Mouse (Mus musculus): ENCODE results near the gene Rasgrp2.

DNA sequence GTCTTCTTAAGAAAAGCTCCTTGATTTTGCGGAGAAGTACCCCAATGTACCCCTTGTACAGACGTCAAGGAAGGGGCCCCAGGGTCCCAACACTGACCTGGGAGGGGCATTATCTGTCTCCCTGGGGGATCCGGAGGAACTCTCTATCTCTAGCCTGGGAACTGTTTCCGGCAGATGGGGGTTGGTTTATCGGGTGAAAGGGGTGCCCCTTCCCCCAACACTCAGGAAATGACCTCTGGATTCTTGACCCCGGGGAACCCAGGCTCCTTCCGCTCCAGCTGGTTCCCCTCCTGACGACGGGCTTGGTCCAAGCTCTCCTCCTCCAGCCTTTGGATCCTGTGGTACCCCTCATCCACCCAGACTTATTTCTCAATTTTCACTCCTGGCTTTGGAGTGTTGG, 2.8 kb downstream of the Rasgrp2 start:
- TF ChIP-seq POLR2A (IDR thresholded peaks at IDR 0.05; ENCODE audit: borderline replicate concordance, extremely low read depth, insufficient read depth, insufficient read length, poor library complexity, severe bottlenecking) = no peak
- TF ChIP-seq CTCF (IDR thresholded peaks at IDR 0.05; ENCODE audit: borderline replicate concordance, extremely low read depth, insufficient read depth, insufficient read length) = no peak

All from brain, embryonic 14.5 days (tissue).